Mouse (Mus musculus): Measurements from ENCODE around the gene Myo9b.
"Not testable (repeated sequence)": the region's sequence is repeated elsewhere in the genome, so short reads cannot be mapped to it uniquely, and the experiment has no call there.

Gene Myo9b

GRCm38 (mm10) chr8:71316486-71317031 lies 44.0 kb downstream of the Myo9b start:
- POLR2A ChIA-PET: interaction anchor here in 3 of 4 experiments (0.9 to 1.0 kb wide), 3 partner anchors 19 to 643 kb away, joined by 3 read pairs; partner anchors contain the start of genes Lsm4 (in 1 of the 3) and Rpl18a (in 1 of the 3)
- CTCF ChIA-PET: no interaction called here

- POLR2A ChIA-PET: interaction anchor here in 1 of 4 experiments (0.9 kb wide), 1 partner anchor 436 kb away, joined by 4 read pairs; no protein-coding TSS in a partner anchor
- CTCF ChIA-PET: not testable (repeated sequence)
Observed at GRCm38 (mm10) chr8:71318610-71319009, 46.1 kb downstream of the Myo9b start.

GRCm38 (mm10) chr8:71319760-71320159 lies 47.2 kb downstream of the Myo9b start:
- CTCF ChIA-PET: not testable (repeated sequence)
- POLR2A ChIA-PET: interaction anchor here in 2 of 4 experiments (0.7 to 2.7 kb wide), 3 partner anchors 14 to 84 kb away, joined by 3 to 10 read pairs (median 4); partner anchors contain the start of genes Haus8 (in 1 of the 2) and Myo9b (in 1 of the 2)

- ChIA-PET CTCF (no interaction called here), POLR2A (interaction anchor here in 2 of 4 experiments (0.6 to 2.4 kb wide), 2 partner anchors 51 to 605 kb away, joined by 3 to 11 read pairs; partner anchors contain the start of genes Gm3336 (in 1 of the 2) and Myo9b (in 1 of the 2))
Observed at GRCm38 (mm10) chr8:71322939-71323338, 50.4 kb downstream of the Myo9b start.

- CTCF ChIA-PET: interaction anchor here in 2 of 4 experiments (0.7 to 1.3 kb wide), 7 partner anchors 17 to 480 kb away, joined by 3 to 5 read pairs (median 4); partner anchors contain the start of genes Abhd8 (in 1 of the 2), Mrpl34 (in 1 of the 2) and Myo9b (in 1 of the 2)
- POLR2A ChIA-PET: interaction anchor here in 2 of 4 experiments (0.7 to 2.4 kb wide), 6 partner anchors 15 to 470 kb away, joined by 3 to 11 read pairs (median 3); partner anchors contain the start of genes Myo9b (in 1 of the 2) and Use1 (in 1 of the 2)
Observed at GRCm38 (mm10) chr8:71324848-71325247, 52.3 kb downstream of the Myo9b start.

GRCm38 (mm10) chr8:71337834-71338233 lies 65.3 kb downstream of the Myo9b start:
- CTCF ChIA-PET: interaction anchor here in 1 of 4 experiments (0.6 to 0.7 kb wide), 2 partner anchors 44 to 48 kb away, joined by 3 to 4 read pairs; no protein-coding TSS in a partner anchor
- POLR2A ChIA-PET: not testable (repeated sequence)

- CTCF ChIA-PET: interaction anchor here (0.5 to 1.3 kb wide), 10 partner anchors 12 to 818 kb away, joined by 3 to 6 read pairs (median 3); partner anchors contain the start of genes Use1 (in 2 of the 4), Ankle1 (in 1 of the 4), Arrdc2 (in 1 of the 4) and Haus8 (in 1 of the 4)
- POLR2A ChIA-PET: interaction anchor here in 2 of 4 experiments (0.5 to 1.1 kb wide), 4 partner anchors 14 to 219 kb away, joined by 3 to 4 read pairs (median 3); partner anchors contain the start of genes Haus8 (in 1 of the 2) and Myo9b (in 1 of the 2)
Observed at GRCm38 (mm10) chr8:71340625-71341024, 68.1 kb downstream of the Myo9b start.

- CTCF ChIA-PET: no interaction called here
- POLR2A ChIA-PET: interaction anchor here in 2 of 4 experiments (1.2 to 1.6 kb wide), 2 partner anchors 11 to 20 kb away, joined by 3 to 5 read pairs; partner anchors contain the start of gene Use1 (in 1 of the 2)
Observed at GRCm38 (mm10) chr8:71346581-71346980, 74.1 kb downstream of the Myo9b start.

- CTCF ChIA-PET: no interaction called here
- POLR2A ChIA-PET: no interaction called here
Observed at GRCm38 (mm10) chr8:71351117-71351516, 78.6 kb downstream of the Myo9b start.

- POLR2A ChIA-PET: interaction anchor here in 2 of 4 experiments (1.0 to 1.2 kb wide), 2 partner anchors 10 to 455 kb away, joined by 3 read pairs; partner anchors contain the start of gene Rpl18a (in 1 of the 2)
- CTCF ChIA-PET: no interaction called here
Observed at GRCm38 (mm10) chr8:71351520-71351919, 79.0 kb downstream of the Myo9b start.

- POLR2A ChIA-PET: interaction anchor here in 3 of 4 experiments (0.6 to 2.3 kb wide), 16 partner anchors 8 to 461 kb away, joined by 3 to 14 read pairs (median 4); partner anchors contain the start of genes Myo9b (in 2 of the 3), Rpl18a (in 2 of the 3), Use1 (in 2 of the 3) and Ankle1 (in 1 of the 3)
- CTCF ChIA-PET: interaction anchor here in 3 of 4 experiments (0.6 to 1.1 kb wide), 4 partner anchors 32 to 82 kb away, joined by 3 to 4 read pairs (median 3); partner anchors contain the start of gene Ankle1 (in 1 of the 3)
Observed at GRCm38 (mm10) chr8:71358026-71358425, 85.5 kb downstream of the Myo9b start.

GRCm38 (mm10) chr8:71366771-71367528 lies 94.4 kb downstream of the Myo9b start, which contains the start of gene Use1:
Use1 (plus strand) TSS chr8:71366848.
- ChIA-PET CTCF (interaction anchor here in 3 of 4 experiments (1.1 to 2.4 kb wide), 6 partner anchors 9 to 152 kb away, joined by 3 to 8 read pairs (median 4); partner anchors contain the start of gene Myo9b (in 1 of the 3)), POLR2A (interaction anchor here in 3 of 4 experiments (0.6 to 4.4 kb wide), 54 partner anchors 8 to 717 kb away, joined by 3 to 25 read pairs (median 4); partner anchors contain the start of genes Ankle1 (in 2 of the 3), Jund (in 2 of the 3), Map1s (in 2 of the 3) and Abhd8 (in 1 of the 3))

GRCm38 (mm10) chr8:71367529-71368176 lies 95.1 kb downstream of the Myo9b start:
- POLR2A ChIA-PET: interaction anchor here in 3 of 4 experiments (0.6 to 4.4 kb wide), 42 partner anchors 8 to 717 kb away, joined by 3 to 25 read pairs (median 4); partner anchors contain the start of genes Ankle1 (in 2 of the 3), Arrdc2 (in 2 of the 3), Babam1 (in 2 of the 3) and Map1s (in 2 of the 3)
- CTCF ChIA-PET: interaction anchor here in 1 of 4 experiments (1.3 to 2.4 kb wide), 4 partner anchors 9 to 151 kb away, joined by 3 to 8 read pairs (median 4); partner anchors contain the start of gene Myo9b

GRCm38 (mm10) chr8:71368366-71368765 lies 95.9 kb downstream of the Myo9b start:
- CTCF ChIA-PET: interaction anchor here in 1 of 4 experiments (1.5 to 2.4 kb wide), 3 partner anchors 8 to 151 kb away, joined by 3 to 8 read pairs (median 5); partner anchors contain the start of gene Myo9b
- POLR2A ChIA-PET: interaction anchor here in 2 of 4 experiments (0.6 to 4.4 kb wide), 14 partner anchors 8 to 529 kb away, joined by 3 to 25 read pairs (median 9); partner anchors contain the start of genes Arrdc2 (in 2 of the 2), Ankle1 (in 1 of the 2), Babam1 (in 1 of the 2) and Haus8 (in 1 of the 2)

- ChIA-PET CTCF (no interaction called here), POLR2A (interaction anchor here in 2 of 4 experiments (1.8 to 4.4 kb wide), 5 partner anchors 15 to 475 kb away, joined by 4 to 25 read pairs (median 16); partner anchors contain the start of genes Ankle1 (in 1 of the 2), Haus8 (in 1 of the 2) and Myo9b (in 1 of the 2))
Observed at GRCm38 (mm10) chr8:71369040-71369718, 96.7 kb downstream of the Myo9b start.

- ChIA-PET CTCF (interaction anchor here in 3 of 4 experiments (0.5 to 3.2 kb wide), 11 partner anchors 10 to 648 kb away, joined by 3 to 19 read pairs (median 4); partner anchors contain the start of genes Nr2f6 (in 1 of the 3) and Rpl18a (in 1 of the 3)), POLR2A (interaction anchor here in 2 of 4 experiments (0.7 to 6.4 kb wide), 14 partner anchors 10 to 531 kb away, joined by 3 to 41 read pairs (median 6); partner anchors contain the start of genes Ankle1 (in 2 of the 2), Nr2f6 (in 2 of the 2) and Arrdc2 (in 1 of the 2))
Observed at GRCm38 (mm10) chr8:71370711-71371235, 98.3 kb downstream of the Myo9b start.
